Mouse (Mus musculus) liver (tissue): ENCODE measurements around the gene 1810037I17Rik.
"Not testable (repeated sequence)": the region's sequence is repeated elsewhere in the genome, so short reads cannot be mapped to it uniquely, and the experiment has no call there.

Experiments
- DNase-seq: peaks from one replicate; pipeline ENCODE4 v3.0.0-alpha.2; 2020; ENCODE audit warnings: mixed read lengths

The 1810037I17Rik gene

GRCm38 (mm10) chr3:122937176-122937575, 13.2 kb downstream of the 1810037I17Rik start:
- not testable (repeated sequence) for DNase-seq

GRCm38 (mm10) chr3:122939215-122939614, 15.2 kb downstream of the 1810037I17Rik start:
- DNase-seq: peak; percentile 11

- DNase-seq: no peak
These were observed 19.4 kb downstream of the 1810037I17Rik start for GRCm38 (mm10) chr3:122943387-122943890.

- DNase-seq: no peak
These were observed 26.1 kb downstream of the 1810037I17Rik start for GRCm38 (mm10) chr3:122950129-122950528.

- DNase-seq: no peak
These were observed 40.3 kb downstream of the 1810037I17Rik start for GRCm38 (mm10) chr3:122964301-122964700.

- no peak for DNase-seq
These were observed 44.4 kb downstream of the 1810037I17Rik start for GRCm38 (mm10) chr3:122968391-122968790.

- DNase-seq: no peak
These were observed 48.3 kb downstream of the 1810037I17Rik start for GRCm38 (mm10) chr3:122972126-122972822.

GRCm38 (mm10) chr3:122974833-122975232, 50.8 kb downstream of the 1810037I17Rik start:
- DNase-seq: no peak

GRCm38 (mm10) chr3:122975363-122975762, 51.4 kb downstream of the 1810037I17Rik start:
- no peak for DNase-seq
